Mouse (Mus musculus) c-Kit-positive CD71-positive TER-119-negative erythroid progenitor cells, embryonic 14.5 days (primary cell): Measurements from ENCODE around the gene Slc25a30.

ENCODE experiments used
- DNase-seq: peaks from one replicate; pipeline ENCODE4 v3.0.0-alpha.2; 2013; ENCODE audit warnings: low read depth

Slc25a30 gene

DNA sequence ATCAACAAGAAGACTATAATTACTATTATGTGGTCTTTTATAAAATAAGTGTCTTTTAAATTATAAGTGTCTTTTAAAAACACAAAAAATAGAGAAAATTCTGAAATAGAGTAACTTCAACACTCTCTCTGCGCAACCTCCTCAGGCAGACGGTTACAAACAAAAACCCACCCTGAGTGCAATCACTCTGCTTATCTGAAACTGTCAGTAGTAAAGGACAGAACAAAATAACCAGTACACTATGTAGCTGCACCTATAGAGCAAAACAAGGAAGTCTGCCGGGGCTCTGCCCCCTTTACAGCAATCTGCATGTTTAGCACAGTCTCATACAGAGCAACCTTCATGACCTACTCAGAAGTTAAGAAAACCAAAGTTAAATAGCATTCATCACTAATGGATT, 44.9 kb downstream of the Slc25a30 start:
- DNase-seq = no peak

DNA sequence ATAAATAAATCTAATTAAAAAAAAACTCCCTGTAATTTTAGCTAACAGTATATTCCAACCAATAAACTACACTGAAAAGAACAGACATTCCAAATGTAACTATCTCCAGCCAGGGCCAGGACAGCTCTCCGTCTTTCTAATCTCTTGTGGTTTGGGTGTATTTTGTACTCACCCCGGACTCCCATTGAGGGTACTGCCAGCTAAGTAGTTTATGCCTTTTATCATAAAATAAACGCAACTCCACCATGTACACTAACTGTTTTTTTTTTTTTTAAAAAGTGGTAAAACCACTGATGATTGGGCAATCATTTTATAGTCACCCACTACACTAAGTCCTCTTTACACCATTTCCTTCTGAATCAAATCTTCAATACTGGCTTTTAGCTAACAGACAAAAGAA, 51.2 kb downstream of the Slc25a30 start:
- no peak for DNase-seq

DNA sequence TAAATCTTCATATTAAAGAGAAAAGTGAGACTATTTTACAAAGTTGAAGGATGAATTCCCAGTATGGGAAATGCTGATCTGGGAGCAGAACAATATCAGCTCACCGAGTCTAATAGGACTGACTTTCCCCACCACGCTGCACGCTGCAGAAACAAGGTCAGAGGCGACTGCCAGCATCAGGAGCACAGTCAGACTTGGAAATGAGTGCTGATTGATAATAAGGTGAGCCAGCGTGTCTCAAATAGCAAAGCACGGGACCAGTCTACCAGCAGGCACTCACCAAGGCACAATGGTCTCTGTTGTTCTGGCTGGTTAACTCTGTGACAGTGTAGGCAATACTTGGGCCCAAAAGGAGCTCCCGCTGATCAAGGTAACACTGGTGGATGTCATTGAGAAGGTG, 54.2 kb downstream of the Slc25a30 start:
- DNase-seq = no peak

GRCm38 (mm10) chr14:75731361-75731760, 55.5 kb downstream of the Slc25a30 start:
- DNase-seq = no peak

- no peak for DNase-seq
Measured at GRCm38 (mm10) chr14:75728111-75728510, 58.7 kb downstream of the Slc25a30 start.

GRCm38 (mm10) chr14:75727046-75727445, 59.8 kb downstream of the Slc25a30 start:
- DNase-seq = no peak

DNA sequence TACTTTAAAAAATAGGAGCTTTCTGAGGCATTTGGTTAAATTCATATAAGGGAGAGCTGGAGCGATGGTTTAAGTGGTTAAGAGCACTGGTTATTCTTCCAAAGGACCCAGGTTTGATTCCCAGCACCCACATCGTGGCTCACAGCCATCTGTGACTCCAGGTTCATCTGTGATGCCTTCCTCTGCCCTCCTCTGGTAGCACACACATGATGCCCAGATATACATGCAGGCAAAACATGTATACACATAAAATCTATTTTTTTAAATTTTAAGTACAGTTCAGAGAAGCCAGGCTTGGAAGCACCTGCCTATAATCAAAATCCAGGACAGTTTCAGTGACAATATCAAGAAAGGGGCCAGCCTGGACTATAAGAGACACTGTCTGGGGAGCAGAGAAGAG, 64.0 kb downstream of the Slc25a30 start:
- no peak for DNase-seq

DNA sequence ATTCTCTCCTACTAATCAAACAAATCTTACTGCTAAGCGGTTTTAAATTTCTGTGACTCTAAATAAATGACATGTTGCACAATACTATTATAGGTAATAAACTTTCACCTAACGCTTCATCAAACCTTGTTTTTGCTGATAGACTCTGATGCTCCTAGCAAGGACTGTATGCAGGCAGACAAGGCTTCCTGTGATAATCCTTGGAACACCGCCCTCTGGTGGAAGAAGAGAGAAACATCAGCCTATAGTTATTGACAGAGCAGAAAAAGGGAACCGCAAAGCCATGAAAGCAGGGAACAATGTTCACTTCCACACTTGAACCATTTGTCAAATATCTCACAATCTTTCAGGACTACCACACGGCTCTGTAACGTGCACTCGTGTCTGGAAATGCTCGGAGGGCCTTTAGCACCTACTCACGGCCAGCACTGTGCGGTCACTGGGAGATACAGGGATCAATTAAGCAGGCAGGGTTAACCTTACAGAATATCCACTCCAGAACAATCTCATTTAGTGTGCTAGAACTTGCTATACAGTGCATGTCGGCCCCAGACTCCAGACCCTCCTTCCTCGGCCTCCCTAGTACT, 64.8 kb downstream of the Slc25a30 start:
- DNase-seq = peak; percentile 76

DNA sequence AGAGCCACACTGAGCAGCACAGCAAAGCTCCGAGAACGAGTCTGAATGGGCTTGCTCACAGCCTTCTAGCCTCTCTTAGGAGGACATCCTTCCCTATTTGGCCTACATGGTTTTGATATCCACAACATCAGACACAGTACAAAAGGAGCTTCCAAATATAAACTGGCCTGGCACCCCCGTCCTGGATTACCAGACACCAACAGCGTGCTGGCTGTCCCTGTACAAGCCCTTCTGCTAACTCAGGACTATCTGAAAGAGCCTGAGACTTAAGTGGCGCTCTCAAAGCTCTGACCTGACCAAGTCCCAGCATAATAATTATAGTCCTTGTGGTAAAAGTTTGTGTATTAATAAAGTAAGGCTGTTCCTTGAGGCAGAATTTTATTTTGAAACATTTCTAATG, 66.7 kb downstream of the Slc25a30 start:
- DNase-seq = no peak

- DNase-seq = no peak
Measured at GRCm38 (mm10) chr14:75716410-75716809, 70.4 kb downstream of the Slc25a30 start.

DNA sequence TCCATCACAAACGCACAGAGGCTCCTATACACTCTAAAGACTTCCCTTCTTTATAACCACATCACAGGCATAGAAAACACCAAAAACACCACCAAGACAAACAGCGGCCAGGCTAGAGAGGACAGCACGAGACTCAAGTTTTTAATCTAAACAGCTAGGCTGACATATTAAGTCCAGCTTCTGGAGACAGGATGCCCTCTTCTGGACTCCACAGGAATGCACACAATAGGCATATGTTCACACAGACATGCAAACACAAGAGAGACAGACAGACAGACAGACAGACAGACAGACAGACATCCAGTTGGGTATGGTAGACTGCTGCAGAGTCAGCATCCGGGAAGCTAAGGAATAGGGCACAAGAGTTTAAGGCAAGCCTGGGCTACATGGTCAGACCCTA, 73.2 kb downstream of the Slc25a30 start:
- no peak for DNase-seq

GRCm38 (mm10) chr14:75712687-75713086, 74.2 kb downstream of the Slc25a30 start:
- no peak for DNase-seq

DNA sequence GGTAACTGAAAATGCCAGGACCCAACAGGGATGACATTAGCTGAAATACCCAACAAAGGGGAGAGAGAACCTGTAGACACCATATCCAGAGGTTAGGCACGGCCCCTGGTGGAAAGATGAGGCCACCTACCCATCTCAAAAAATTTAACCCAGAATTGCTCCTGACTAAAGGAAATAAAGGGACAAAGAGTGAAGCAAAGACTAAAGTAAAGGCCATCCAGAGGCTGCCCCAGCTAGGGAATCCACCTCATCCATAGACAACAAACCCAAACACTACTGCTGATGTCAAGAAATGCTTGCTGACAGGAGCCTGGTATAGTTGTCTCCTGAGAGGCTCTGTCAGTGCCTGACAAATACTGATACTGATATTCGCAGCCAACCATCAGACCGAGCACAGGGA, 75.1 kb downstream of the Slc25a30 start:
- no peak for DNase-seq
